In the genomic region with DNA sequence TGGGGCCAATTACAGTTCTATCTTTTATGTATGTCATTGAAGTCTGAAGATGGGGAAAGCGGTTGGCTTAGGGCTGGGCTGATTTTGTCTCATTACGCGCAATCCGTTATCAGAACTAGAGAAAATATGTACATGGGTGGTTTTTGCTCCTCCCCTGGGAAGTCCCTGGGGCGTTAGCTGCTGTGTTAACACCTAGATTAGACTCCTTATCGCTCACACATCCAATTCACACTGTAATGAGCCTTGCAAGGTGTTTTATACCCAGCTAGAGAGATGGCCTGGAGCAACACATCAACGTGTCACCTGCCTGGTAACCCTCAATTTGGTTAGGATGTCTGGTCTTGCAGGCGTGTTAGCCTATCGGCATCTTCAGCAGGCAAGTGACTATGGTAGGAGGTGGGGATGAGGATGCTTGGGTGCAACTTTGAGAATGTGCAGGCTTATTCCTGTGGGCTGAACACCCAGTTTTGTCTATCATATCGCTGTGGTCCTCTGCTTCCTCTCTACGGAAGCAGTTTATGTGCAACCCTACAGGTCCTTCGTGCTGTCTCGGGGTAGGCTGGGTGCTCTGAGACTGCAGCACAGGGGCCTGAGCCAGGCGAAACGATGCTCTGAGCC, we compare ENCODE assay signal across 8 mouse cellular contexts. TPM values are rescaled to one million over a fixed set of nuclear protein-coding genes. Genes with fewer than 3 reads are reported as not detected.
DNase-seq lines count a peak whose midpoint lies in the region; ATAC-seq and TF ChIP-seq lines count a peak whose summit lies in the region.

No protein-coding gene starts in this region.

- 79% methylated on average over 15 of the region's 15 CpGs for WGBS in embryonic facial prominence, embryonic 11.5 days
- WGBS in midbrain, postnatal 0 days, result 75% methylated on average over 15 of the region's 15 CpGs

- H3K27me3 ChIP-seq in embryonic facial prominence, embryonic 11.5 days (ENCODE audit: control insufficient read depth, insufficient read depth, low read length), result no peaks in the 10 kb centered on the region
- no peaks in the 10 kb centered on the region for H3K27me3 ChIP-seq in midbrain, postnatal 0 days (ENCODE audit: insufficient read depth, low read length)

- peak overlapping the region; percentile 51 for H3K27ac ChIP-seq in left cerebral cortex, adult 2 months
- no peak overlapping the region for H3K27ac ChIP-seq in embryonic facial prominence, embryonic 11.5 days (replicated peaks; ENCODE audit: low read depth, low read length)
- no peak overlapping the region for H3K27ac ChIP-seq in midbrain, postnatal 0 days (ENCODE audit: low read depth, low read length)

- TF ChIP-seq CTCF in left cerebral cortex, adult 2 months (IDR thresholded peaks at IDR 0.05), result no peak
- no peak for TF ChIP-seq CTCF in midbrain, postnatal 0 days (IDR thresholded peaks at IDR 0.05)

- DNase-seq in left cerebral cortex, adult 2 months (ENCODE audit: extremely low spot score in 1 of 2, low spot score in 2 of 2), result no peak
- DNase-seq in left cerebral cortex, adult 9 months (ENCODE audit: low spot score in 2 of 2), result no peak
- DNase-seq in embryonic facial prominence, embryonic 11.5 days (ENCODE audit: low spot score), result peak; percentile 15
- DNase-seq in midbrain, postnatal 0 days (ENCODE audit: low spot score), result no peak
- DNase-seq in urinary bladder, postnatal 4 days (ENCODE audit: low spot score in 2 of 2), result no peak
- no peak for DNase-seq in gastrocnemius, postnatal 10 days

- intact Hi-C loops in left cerebral cortex, adult 2 months (cut with DNase I), result loop anchor here (2.0 to 5.0 kb wide), 2 partner anchors 34 to 130 kb away; no protein-coding TSS in a partner anchor

- H3K4me1 ChIP-seq in embryonic facial prominence, embryonic 11.5 days (ENCODE audit: control insufficient read depth, insufficient read depth, low read length), result peaks cover 10% of the 10 kb centered on the region
- peaks cover 32% of the 10 kb centered on the region; the same call in 1 of the 2 replicates for H3K4me1 ChIP-seq in midbrain, postnatal 0 days (ENCODE audit: insufficient read depth, low read length)

- peak overlapping the region; percentile 93 for H3K4me2 ChIP-seq in embryonic facial prominence, embryonic 11.5 days (ENCODE audit: low read depth, low read length)
- H3K4me2 ChIP-seq in midbrain, postnatal 0 days (ENCODE audit: low read depth, low read length, poor library complexity, severe bottlenecking), result peak overlapping the region; percentile 80

- H3K9ac ChIP-seq in embryonic facial prominence, embryonic 11.5 days (replicated peaks; ENCODE audit: low read length), result peak overlapping the region; percentile 13
- H3K9ac ChIP-seq in midbrain, postnatal 0 days (replicated peaks; ENCODE audit: low read length, poor library complexity, severe bottlenecking), result peak overlapping the region; percentile 44

- no peaks in the 10 kb centered on the region for H3K9me3 ChIP-seq in embryonic facial prominence, embryonic 11.5 days (replicated peaks; ENCODE audit: control insufficient read depth, low read length)
- no peaks in the 10 kb centered on the region for H3K9me3 ChIP-seq in midbrain, postnatal 0 days (ENCODE audit: low read length)

- peak overlapping the region; percentile 94 for H3K4me3 ChIP-seq in left cerebral cortex, adult 2 months
- peak overlapping the region; percentile 88 for H3K4me3 ChIP-seq in embryonic facial prominence, embryonic 11.5 days (ENCODE audit: low read depth, low read length)
- H3K4me3 ChIP-seq in midbrain, postnatal 0 days (ENCODE audit: low read depth, low read length), result peak overlapping the region; percentile 92; the same call in 1 of the 2 replicates

- H3K36me3 ChIP-seq in embryonic facial prominence, embryonic 11.5 days (replicated peaks; ENCODE audit: control insufficient read depth, insufficient read depth, low read depth, low read length), result peaks cover 3% of the 10 kb centered on the region
- H3K36me3 ChIP-seq in midbrain, postnatal 0 days (ENCODE audit: insufficient read depth, low read length), result peaks cover 16% of the 10 kb centered on the region

- ATAC-seq in embryonic facial prominence, embryonic 11.5 days (replicated peaks; ENCODE audit: insufficient number of reproducible peaks, low FRiP score, low TSS enrichment, low read depth), result no peak
- peak; percentile 66 for ATAC-seq in inflammation-experienced regulatory T-cells, adult 6 months
- no peak for ATAC-seq in midbrain, postnatal 0 days (ENCODE audit: low FRiP score)
- ATAC-seq in cerebellum, adult (ENCODE audit: insufficient number of reproducible peaks, low FRiP score, low TSS enrichment), result no peak

RNA-seq across cellular contexts. Expression of a gene that starts 1.0 kb away (rescaled TPM):
- total RNA-seq in left cerebral cortex, adult 2 months (2021), result 10 to 100 TPM; 21.1 to 30.7 TPM
- polyA plus RNA-seq in embryonic facial prominence, embryonic 11.5 days (2014; fragmentation: Nextera tagmentation; extraction: Ambion mirVana), result 4.5 and 5.5 TPM in 2 replicates
- 10 to 100 TPM; 12.5 to 43.4 (median 19.4) TPM for polyA plus RNA-seq in inflammation-experienced regulatory T-cells, adult 6 months (2017; shearing (Covaris generic))
- 25.6 and 26.3 TPM in 2 replicates for total RNA-seq in midbrain, postnatal 0 days (2014; rRNA removed)
- 65.2 and 65.4 TPM in 2 replicates for polyA plus RNA-seq in midbrain, postnatal 0 days (2015; fragmentation: Nextera tagmentation; extraction: Ambion mirVana)
- 100 to 1,000 TPM; 280 to 285 TPM for total RNA-seq in gastrocnemius, postnatal 10 days (2021)

RNA-seq across cellular contexts. Expression of a gene that starts 2.4 kb away (rescaled TPM):
- 10 to 100 TPM; 27.5 to 32.4 TPM for total RNA-seq in left cerebral cortex, adult 2 months (2021)
- polyA plus RNA-seq in embryonic facial prominence, embryonic 11.5 days (2014; fragmentation: Nextera tagmentation; extraction: Ambion mirVana), result 137 and 151 TPM in 2 replicates
- polyA plus RNA-seq in inflammation-experienced regulatory T-cells, adult 6 months (2017; shearing (Covaris generic)), result 10 to 100 TPM; 13.0 to 57.6 (median 36.1) TPM
- 161 and 178 TPM in 2 replicates for total RNA-seq in midbrain, postnatal 0 days (2014; rRNA removed)
- polyA plus RNA-seq in midbrain, postnatal 0 days (2015; fragmentation: Nextera tagmentation; extraction: Ambion mirVana), result 126 TPM in 2 replicates
- 10 to 100 TPM; 43.1 to 44.9 TPM for total RNA-seq in gastrocnemius, postnatal 10 days (2021)

RNA-seq across cellular contexts. Expression of a gene that starts 13.6 kb away (rescaled TPM):
- 10 to 100 TPM; 38.9 to 43.1 TPM for total RNA-seq in left cerebral cortex, adult 2 months (2021)
- polyA plus RNA-seq in embryonic facial prominence, embryonic 11.5 days (2014; fragmentation: Nextera tagmentation; extraction: Ambion mirVana), result 5.9 and 9.5 TPM in 2 replicates
- under 1 TPM in 1 of 3 experiments, not detected in 2; 0.77 TPM for polyA plus RNA-seq in inflammation-experienced regulatory T-cells, adult 6 months (2017; shearing (Covaris generic))
- 28.8 and 29.3 TPM in 2 replicates for total RNA-seq in midbrain, postnatal 0 days (2014; rRNA removed)
- polyA plus RNA-seq in midbrain, postnatal 0 days (2015; fragmentation: Nextera tagmentation; extraction: Ambion mirVana), result 9.1 and 12.8 TPM in 2 replicates
- 100 to 1,000 TPM in 1 of 2 experiments, 10 to 100 TPM in 1; 88.0 to 113 TPM for total RNA-seq in gastrocnemius, postnatal 10 days (2021)

RNA-seq across cellular contexts. Expression of a gene that starts 22.9 kb away (rescaled TPM):
- not detected for total RNA-seq in left cerebral cortex, adult 2 months (2021)
- not detected in 2 replicates for polyA plus RNA-seq in embryonic facial prominence, embryonic 11.5 days (2014; fragmentation: Nextera tagmentation; extraction: Ambion mirVana)
- polyA plus RNA-seq in inflammation-experienced regulatory T-cells, adult 6 months (2017; shearing (Covaris generic)), result 1 to 10 TPM; 1.5 to 5.7 (median 2.6) TPM
- not detected in 2 replicates for total RNA-seq in midbrain, postnatal 0 days (2014; rRNA removed)
- polyA plus RNA-seq in midbrain, postnatal 0 days (2015; fragmentation: Nextera tagmentation; extraction: Ambion mirVana), result 0.47 and 0.49 TPM in 2 replicates
- total RNA-seq in gastrocnemius, postnatal 10 days (2021), result not detected

RNA-seq across cellular contexts. Expression of a gene that starts 38.4 kb away (rescaled TPM):
- total RNA-seq in left cerebral cortex, adult 2 months (2021), result 10 to 100 TPM; 77.5 to 80.0 TPM
- 17.5 and 22.0 TPM in 2 replicates for polyA plus RNA-seq in embryonic facial prominence, embryonic 11.5 days (2014; fragmentation: Nextera tagmentation; extraction: Ambion mirVana)
- polyA plus RNA-seq in inflammation-experienced regulatory T-cells, adult 6 months (2017; shearing (Covaris generic)), result 10 to 100 TPM; 14.8 to 26.0 (median 21.1) TPM
- 95.5 and 103 TPM in 2 replicates for total RNA-seq in midbrain, postnatal 0 days (2014; rRNA removed)
- 18.4 and 19.1 TPM in 2 replicates for polyA plus RNA-seq in midbrain, postnatal 0 days (2015; fragmentation: Nextera tagmentation; extraction: Ambion mirVana)
- 10 to 100 TPM; 19.5 to 32.5 TPM for total RNA-seq in gastrocnemius, postnatal 10 days (2021)

Comparison
In these comparisons a context has a peak if more than half of its experiments do, and no peak if none do; other contexts are left out.
1. RNA of a gene that starts 1.0 kb away (total RNA-seq): 280 to 285 TPM in gastrocnemius, postnatal 10 days; 21.1 to 30.7 TPM in left cerebral cortex, adult 2 months and 25.6 to 26.3 TPM in midbrain, postnatal 0 days; every median in the first group is over 4 times any median in the second.
2. Peak in every context shown above with its lines, with median percentiles within 50 percentile points of each other: H3K4me3 ChIP-seq.